Mouse (Mus musculus) forebrain, embryonic 16.5 days (tissue): ENCODE measurements at regions not wholly inside any gene's neighbourhood (a gene's known extent, or its start where the extent isn't known, plus 50 kb on each side); places are given as distances from the start of the nearest gene placed in this dataset.

Source experiments
- ATAC-seq: fragments of 200-750 bp; cut with Nextera tagmentation; 2 replicates; pipeline ENCODE4 v1.8.0; 2017; ENCODE audit warnings: mild to moderate bottlenecking, moderate library complexity
- H3K27ac ChIP-seq: fragments of 300-500 bp; sonication (generic); 2 replicates; pipeline ENCODE4 v1.5.1; 2014; ENCODE audit warnings: low read length, control low read depth
- H3K27me3 ChIP-seq: fragments of 300-500 bp; sonication (generic); replicated peaks from 2 replicates; pipeline ENCODE4 v1.6.1; 2014; ENCODE audit warnings: low read length; ENCODE audit not compliant: control insufficient read depth, insufficient read depth
- H3K36me3 ChIP-seq: fragments of 300-500 bp; sonication (generic); 2 replicates; pipeline ENCODE4 v1.6.1; 2014; ENCODE audit not compliant: control insufficient read depth, insufficient read depth
- H3K4me1 ChIP-seq: fragments of 300-500 bp; sonication (generic); replicated peaks from 2 replicates; pipeline ENCODE4 v1.6.1; 2014; ENCODE audit warnings: low read length; ENCODE audit not compliant: control insufficient read depth, insufficient read depth
- H3K4me2 ChIP-seq: fragments of 300-500 bp; sonication (generic); 2 replicates; pipeline ENCODE4 v1.6.1; 2014; ENCODE audit warnings: mild to moderate bottlenecking, low read length, control low read depth
- H3K4me3 ChIP-seq: fragments of 300-500 bp; sonication (generic); replicated peaks from 2 replicates; pipeline ENCODE4 v1.5.1; 2014; ENCODE audit warnings: mild to moderate bottlenecking, low read length, control low read depth
- H3K9ac ChIP-seq: fragments of 300-500 bp; sonication (generic); replicated peaks from 2 replicates; pipeline ENCODE4 v1.6.1; 2014; ENCODE audit warnings: low read depth, low read length, control low read depth
- H3K9me3 ChIP-seq: fragments of 300-500 bp; sonication (generic); 2 replicates; pipeline ENCODE4 v1.6.1; 2016; ENCODE audit warnings: low read length; ENCODE audit not compliant: control insufficient read depth
- WGBS: fragments of 180-500 bp; shearing (Covaris S2); extraction: QIAGEN DNeasy Blood & Tissue Kit; methylation state at CpG from one replicate; pipeline ENCODE4 v1.1.7; 2014; 5-methylcytosine and 5-hydroxymethylcytosine counted together

DNA sequence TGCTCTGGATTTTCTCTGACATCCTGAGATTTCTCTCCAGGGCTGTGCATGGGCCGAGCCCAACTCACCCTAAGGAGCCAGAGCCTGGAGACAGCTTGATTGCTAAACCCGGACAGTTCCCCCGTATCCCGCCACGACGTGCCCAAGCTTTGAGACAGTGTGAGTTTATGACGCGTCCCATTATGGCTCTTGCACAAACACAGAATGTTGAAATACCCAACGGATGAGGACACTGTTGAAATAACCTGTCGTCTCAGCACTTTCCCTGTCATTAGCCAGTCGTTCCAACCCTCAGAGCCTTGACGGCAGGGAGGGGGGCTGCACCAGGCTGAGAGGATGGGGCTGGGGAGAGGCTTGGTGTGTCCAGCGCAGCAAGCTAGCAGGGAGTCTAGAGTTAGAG, 50.7 kb upstream of the Myl10 start:
- 79% methylated on average over 13 of the region's 13 CpGs for WGBS

More for the DNA sequence above, 50.7 kb upstream of the Myl10 start:
- Histone ChIP-seq H3K27ac (no peak overlapping the region), H3K27me3 (no peaks in the 10 kb centered on the region), H3K4me2 (no peak overlapping the region), H3K9me3 (no peaks in the 10 kb centered on the region), H3K4me3 (no peak overlapping the region), H3K4me1 (peaks cover 3% of the 10 kb centered on the region; the same call in 1 of the 2 replicates), H3K36me3 (no peaks in the 10 kb centered on the region), H3K9ac (no peak overlapping the region)
- ATAC-seq, result no peak
